8 mouse cellular contexts compared by ENCODE assay signal in the genomic region with DNA sequence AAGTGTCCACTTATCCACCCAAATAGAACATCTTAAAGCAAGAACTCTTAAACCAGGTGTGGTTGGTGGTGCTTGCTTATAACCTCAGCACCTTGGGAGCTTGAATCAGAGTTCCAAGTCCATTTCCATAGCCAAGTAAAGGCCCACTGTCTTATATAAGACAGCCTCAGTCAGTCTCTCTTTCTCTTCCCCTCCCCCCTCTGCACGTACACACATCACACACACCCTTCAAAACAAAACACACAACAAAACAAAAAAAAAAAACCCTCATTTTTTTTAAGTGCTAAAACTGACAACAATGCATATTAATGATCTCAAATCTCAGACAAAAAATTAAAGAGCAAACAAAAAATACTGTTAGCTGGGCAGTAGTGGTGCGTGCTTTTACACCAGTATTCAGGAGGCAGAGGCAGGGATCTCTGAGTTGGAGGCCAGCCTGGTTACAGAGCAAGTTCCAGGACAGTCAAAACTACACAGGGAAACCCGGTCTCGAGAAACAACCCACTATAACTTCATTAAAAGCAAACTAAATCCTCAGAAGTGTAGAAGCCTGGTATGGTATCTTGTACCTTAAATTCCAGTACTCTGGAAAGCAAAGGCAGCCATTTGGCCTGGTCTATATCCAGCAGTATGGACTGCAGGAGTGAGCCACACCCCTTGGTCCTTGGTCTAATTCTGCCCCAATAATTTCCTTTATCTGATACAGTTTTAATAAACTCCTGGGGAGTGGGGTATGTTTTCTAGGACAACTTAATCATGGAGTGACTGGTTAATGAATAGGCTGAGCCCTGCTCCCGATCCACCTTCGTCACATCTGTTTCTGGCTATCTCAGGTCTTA. TPM values are rescaled to one million over a fixed set of nuclear protein-coding genes. Genes with fewer than 3 reads are reported as not detected.
A peak's percentile ranks its signal among the peaks of the same experiment; 100 is the strongest.
DNase-seq lines count a peak whose midpoint lies in the region; ATAC-seq and TF ChIP-seq lines count a peak whose summit lies in the region.

No protein-coding gene starts in this region.

- H3K27ac ChIP-seq in heart, embryonic 10.5 days, result peak overlapping the region; percentile 95
- H3K27ac ChIP-seq in embryonic fibroblast, embryonic 13.5 days (ENCODE audit: insufficient read depth, low read length), result peak overlapping the region; percentile 73
- peak overlapping the region; percentile 85 for H3K27ac ChIP-seq in kidney, embryonic 16.5 days (ENCODE audit: low read length)
- H3K27ac ChIP-seq in neural tube, embryonic 13.5 days (replicated peaks), result peak overlapping the region; percentile 87

- H3K36me3 ChIP-seq in heart, embryonic 10.5 days, result no peaks in the 10 kb centered on the region
- no peaks in the 10 kb centered on the region for H3K36me3 ChIP-seq in kidney, embryonic 16.5 days (ENCODE audit: insufficient read depth, low read length)
- H3K36me3 ChIP-seq in neural tube, embryonic 13.5 days, result no peaks in the 10 kb centered on the region

- TF ChIP-seq CTCF in embryonic fibroblast, embryonic 13.5 days (IDR thresholded peaks at IDR 0.05; ENCODE audit: borderline replicate concordance, insufficient read depth, low read length), result no peak

- 0 out of 2 replicates have a peak, but pooled peaks have one; percentile 26 for TF ChIP-seq POLR2A in embryonic fibroblast, embryonic 13.5 days (IDR thresholded peaks at IDR 0.05; ENCODE audit: low read depth, low read length)

- ATAC-seq in kidney, embryonic 16.5 days (ENCODE audit: low FRiP score, low TSS enrichment), result no peak
- no peak for ATAC-seq in neural tube, embryonic 13.5 days (ENCODE audit: low read depth)

- DNase-seq in heart, embryonic 10.5 days (ENCODE audit: low spot score), result no peak
- no peak for DNase-seq in heart, postnatal 4 days
- DNase-seq in ES-CJ7 (ENCODE audit: low read depth, low spot score), result peak; percentile 12
- no peak for DNase-seq in right cerebral cortex, postnatal 14 days
- no peak for DNase-seq in urinary bladder, adult 18-20 months (ENCODE audit: low spot score in 2 of 2)

- no peaks in the 10 kb centered on the region for H3K9me3 ChIP-seq in heart, embryonic 10.5 days
- H3K9me3 ChIP-seq in kidney, embryonic 16.5 days (ENCODE audit: low read length), result no peaks in the 10 kb centered on the region
- no peaks in the 10 kb centered on the region for H3K9me3 ChIP-seq in neural tube, embryonic 13.5 days

- 37% methylated on average over 6 of the region's 6 CpGs for WGBS in heart, embryonic 10.5 days
- WGBS in kidney, embryonic 16.5 days, result 27% methylated on average over 6 of the region's 6 CpGs
- WGBS in neural tube, embryonic 13.5 days, result 22% methylated on average over 6 of the region's 6 CpGs

- H3K4me3 ChIP-seq in heart, embryonic 10.5 days, result peak overlapping the region; percentile 97
- H3K4me3 ChIP-seq in embryonic fibroblast, embryonic 13.5 days (ENCODE audit: insufficient read depth, low read length), result peak overlapping the region; percentile 44
- peak overlapping the region; percentile 55 for H3K4me3 ChIP-seq in kidney, embryonic 16.5 days (ENCODE audit: low read length)
- peak overlapping the region; percentile 89 for H3K4me3 ChIP-seq in neural tube, embryonic 13.5 days

- H3K9ac ChIP-seq in kidney, embryonic 16.5 days (replicated peaks; ENCODE audit: low read length), result peak overlapping the region; percentile 64
- peak overlapping the region; percentile 75 for H3K9ac ChIP-seq in neural tube, embryonic 13.5 days

- H3K27me3 ChIP-seq in heart, embryonic 10.5 days (ENCODE audit: insufficient read depth, poor library complexity, severe bottlenecking), result no peaks in the 10 kb centered on the region
- no peaks in the 10 kb centered on the region for H3K27me3 ChIP-seq in kidney, embryonic 16.5 days (ENCODE audit: insufficient read depth, low read length)
- H3K27me3 ChIP-seq in neural tube, embryonic 13.5 days, result no peaks in the 10 kb centered on the region

- peaks cover 7% of the 10 kb centered on the region; the same call in 1 of the 2 replicates for H3K4me1 ChIP-seq in heart, embryonic 10.5 days
- peaks cover 2% of the 10 kb centered on the region; the same call in 1 of the 2 replicates for H3K4me1 ChIP-seq in embryonic fibroblast, embryonic 13.5 days (ENCODE audit: control insufficient read depth, insufficient read depth, low read length)
- H3K4me1 ChIP-seq in kidney, embryonic 16.5 days (ENCODE audit: insufficient read depth, low read length), result peaks cover 26% of the 10 kb centered on the region
- H3K4me1 ChIP-seq in neural tube, embryonic 13.5 days (replicated peaks), result peaks cover 39% of the 10 kb centered on the region

- peak overlapping the region; percentile 64 for H3K4me2 ChIP-seq in kidney, embryonic 16.5 days (replicated peaks; ENCODE audit: low read depth, low read length)
- H3K4me2 ChIP-seq in neural tube, embryonic 13.5 days, result peak overlapping the region; percentile 56

RNA-seq across cellular contexts. Expression of a gene that starts 1.3 kb away (rescaled TPM):
- polyA plus RNA-seq in heart, embryonic 10.5 days (2016; fragmentation: Nextera tagmentation; extraction: Ambion mirVana), result 42.6 and 48.6 TPM in 2 replicates
- total RNA-seq in heart, postnatal 4 days (2021), result 10 to 100 TPM; 44.6 to 47.0 TPM
- polyA plus RNA-seq in embryonic fibroblast, embryonic 13.5 days (2011; ENCODE audit: insufficient read length, low read depth, missing spikeins), result 58.0 and 65.2 TPM in 2 replicates
- 63.8 and 68.7 TPM in 2 replicates for polyA plus RNA-seq in kidney, embryonic 16.5 days (2015; fragmentation: Nextera tagmentation; extraction: Ambion mirVana)
- polyA plus RNA-seq in neural tube, embryonic 13.5 days (2015; fragmentation: Nextera tagmentation; extraction: Ambion mirVana), result 50.2 and 57.9 TPM in 2 replicates

RNA-seq across cellular contexts. Expression of a gene that starts 49.8 kb away (rescaled TPM):
- 39.0 and 39.2 TPM in 2 replicates for polyA plus RNA-seq in heart, embryonic 10.5 days (2016; fragmentation: Nextera tagmentation; extraction: Ambion mirVana)
- total RNA-seq in heart, postnatal 4 days (2021), result 10 to 100 TPM; 49.1 to 53.5 TPM
- polyA plus RNA-seq in embryonic fibroblast, embryonic 13.5 days (2011; ENCODE audit: insufficient read length, low read depth, missing spikeins), result 29.1 and 29.7 TPM in 2 replicates
- 55.7 and 58.1 TPM in 2 replicates for polyA plus RNA-seq in kidney, embryonic 16.5 days (2015; fragmentation: Nextera tagmentation; extraction: Ambion mirVana)
- polyA plus RNA-seq in neural tube, embryonic 13.5 days (2015; fragmentation: Nextera tagmentation; extraction: Ambion mirVana), result 16.2 and 20.0 TPM in 2 replicates

Comparison
In these comparisons a context has a peak if more than half of its experiments do, and no peak if none do; other contexts are left out.
1. H3K4me3 ChIP-seq: peak in every context shown above with its lines; median percentile 97 in heart, embryonic 10.5 days; 89 in neural tube, embryonic 13.5 days; 55 in kidney, embryonic 16.5 days; 44 in embryonic fibroblast, embryonic 13.5 days.